Mouse (Mus musculus): ENCODE data around the gene Gm5127. TPM values are rescaled to one million over a fixed set of nuclear protein-coding genes. Genes with fewer than 3 reads are reported as not detected.

Gene Gm5127
- polyA plus RNA-seq (2012; rRNA removed; ENCODE audit: low replicate concordance), result not detected in 2 replicates

DNA sequence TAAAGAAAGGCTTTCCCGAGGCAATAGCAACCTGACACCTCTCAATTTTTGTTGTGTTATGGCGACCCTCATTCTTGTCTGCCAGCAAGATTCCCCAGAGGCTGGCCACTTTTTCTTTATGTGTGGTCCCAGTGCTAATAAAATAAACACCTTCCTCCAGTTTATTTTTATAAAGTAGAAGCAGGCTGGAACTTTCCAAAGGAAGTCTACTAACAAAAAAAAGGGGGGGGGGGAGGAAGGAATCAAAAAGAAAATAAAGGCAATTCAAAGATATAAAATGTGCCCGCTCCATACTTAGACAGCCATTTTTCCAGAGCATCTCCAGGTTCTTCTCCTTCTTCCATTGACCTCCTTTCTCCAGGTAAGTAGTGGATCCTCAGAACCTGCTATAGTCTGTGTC lies at the start of gene Gm5127:
Gm5127 (plus strand) TSS at position 301 of the 400 bp plus-strand sequence.

DNA sequence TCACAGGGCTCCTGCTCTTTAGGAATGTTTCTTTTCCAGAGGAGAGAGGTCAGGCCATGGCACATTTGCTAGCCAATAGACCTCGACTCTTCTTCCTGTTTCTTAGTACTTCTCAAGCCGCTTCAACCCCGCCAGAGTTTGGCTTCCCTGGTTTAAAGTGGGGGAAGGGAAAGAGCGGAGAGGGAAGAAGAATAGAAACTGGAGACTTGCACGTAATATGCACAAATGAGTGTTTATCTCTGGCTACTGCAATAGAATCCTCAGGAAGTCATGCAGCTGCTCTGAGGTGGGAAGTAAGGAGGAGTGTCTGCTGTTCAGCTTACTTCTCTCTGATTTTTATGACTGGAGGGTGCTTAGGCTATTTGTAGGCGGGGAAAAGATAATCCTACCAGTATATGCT lies 20.4 kb downstream of the Gm5127 start, which contains the start of gene Cysltr1:
Cysltr1 (minus strand) TSS at position 294 of the 400 bp plus-strand sequence.

Other genes with a start within 250 kb of the Gm5127 start
- not detected in 2 replicates for gene Fndc3c1, start 97.8 kb upstream of the Gm5127 start, polyA plus RNA-seq (2012; rRNA removed; ENCODE audit: low replicate concordance)
- gene Cysltr1, start 20.5 kb downstream of the Gm5127 start, polyA plus RNA-seq (2012; rRNA removed; ENCODE audit: low replicate concordance), result 0.04 and 0.49 TPM in 2 replicates